Mouse (Mus musculus): ENCODE results near the gene Scrn3. TPM values are rescaled to one million over a fixed set of nuclear protein-coding genes. Genes with fewer than 3 reads are reported as not detected.

Gene Scrn3
- polyA plus RNA-seq, 1 experiment from 2014 or later: 27.9 TPM

- no peaks in the 10 kb centered on the region for H3K9me3 ChIP-seq (replicated peaks)
- no peak for ATAC-seq (ENCODE audit: insufficient read depth)
- no peak overlapping the region for H3K27ac ChIP-seq (replicated peaks)
- H3K9ac ChIP-seq: no peak overlapping the region
- peaks cover 96% of the 10 kb centered on the region for H3K27me3 ChIP-seq
- H3K4me2 ChIP-seq: peak overlapping the region; percentile 9; the same call in 1 of the 2 replicates
- H3K4me3 ChIP-seq (replicated peaks): no peak overlapping the region
- H3K4me1 ChIP-seq (replicated peaks): peaks cover 63% of the 10 kb centered on the region
- H3K36me3 ChIP-seq (replicated peaks): no peaks in the 10 kb centered on the region
- WGBS (ENCODE audit: insufficient replicate concordance): under 1% methylated on average over 38 of the region's 38 CpGs
Measured at GRCm38 (mm10) chr2:73277021-73277708, 35.2 kb upstream of the Scrn3 start.

- H3K27me3 ChIP-seq: peaks cover 95% of the 10 kb centered on the region
- H3K36me3 ChIP-seq (replicated peaks): no peaks in the 10 kb centered on the region
- no peak for ATAC-seq (ENCODE audit: insufficient read depth)
- no peak overlapping the region for H3K9ac ChIP-seq
- H3K9me3 ChIP-seq (replicated peaks): no peaks in the 10 kb centered on the region
- H3K4me1 ChIP-seq (replicated peaks): peaks cover 58% of the 10 kb centered on the region
- no peak overlapping the region for H3K27ac ChIP-seq (replicated peaks)
- 3% methylated on average over 18 of the region's 18 CpGs for WGBS (ENCODE audit: insufficient replicate concordance)
- H3K4me3 ChIP-seq (replicated peaks): no peak overlapping the region
- no peak overlapping the region for H3K4me2 ChIP-seq
Measured at GRCm38 (mm10) chr2:73277709-73278075, 34.7 kb upstream of the Scrn3 start.

DNA sequence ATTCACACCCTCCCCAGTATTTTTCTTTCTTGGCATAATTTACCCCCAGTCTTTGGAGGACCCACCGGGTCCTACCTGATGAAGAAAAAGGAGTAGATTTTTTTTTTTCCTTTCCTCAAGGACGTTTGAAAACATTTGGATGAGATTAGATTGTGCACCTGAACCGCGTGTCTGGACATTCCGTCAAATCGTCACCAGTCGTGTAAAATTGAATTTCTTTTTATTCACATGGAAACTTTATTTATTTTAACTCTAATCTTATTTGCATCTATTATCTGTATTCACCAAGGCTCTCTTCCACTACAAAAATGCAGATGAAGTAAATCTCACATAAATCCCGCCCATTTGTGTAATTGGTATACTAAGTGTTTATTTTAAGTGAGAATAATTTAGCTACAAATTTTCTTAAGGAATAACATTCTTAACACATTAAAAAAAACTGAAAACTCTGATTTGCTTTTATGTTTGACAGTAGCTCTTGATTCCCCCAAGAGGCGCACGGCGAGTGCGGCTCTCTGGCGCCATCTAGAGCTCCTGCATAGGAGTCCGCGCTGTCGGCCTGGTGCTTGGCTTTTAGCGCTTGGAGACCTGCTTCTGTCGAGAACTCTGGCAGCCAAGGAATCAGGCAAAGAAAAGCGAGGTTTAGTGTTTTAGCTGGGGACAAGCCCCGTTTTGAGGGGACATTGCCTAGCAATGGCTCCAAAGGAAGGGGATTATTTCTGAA is 34.1 kb upstream of the Scrn3 start:
- no peaks in the 10 kb centered on the region for H3K9me3 ChIP-seq (replicated peaks)
- H3K4me1 ChIP-seq (replicated peaks): peaks cover 52% of the 10 kb centered on the region
- no peaks in the 10 kb centered on the region for H3K36me3 ChIP-seq (replicated peaks)
- peaks cover 90% of the 10 kb centered on the region for H3K27me3 ChIP-seq
- no peak for ATAC-seq (ENCODE audit: insufficient read depth)
- H3K9ac ChIP-seq: no peak overlapping the region
- no peak overlapping the region for H3K27ac ChIP-seq (replicated peaks)
- peak overlapping the region; percentile 41 for H3K4me2 ChIP-seq
- no peak overlapping the region for H3K4me3 ChIP-seq (replicated peaks)
- WGBS (ENCODE audit: insufficient replicate concordance): 2% methylated on average over 20 of the region's 20 CpGs

DNA sequence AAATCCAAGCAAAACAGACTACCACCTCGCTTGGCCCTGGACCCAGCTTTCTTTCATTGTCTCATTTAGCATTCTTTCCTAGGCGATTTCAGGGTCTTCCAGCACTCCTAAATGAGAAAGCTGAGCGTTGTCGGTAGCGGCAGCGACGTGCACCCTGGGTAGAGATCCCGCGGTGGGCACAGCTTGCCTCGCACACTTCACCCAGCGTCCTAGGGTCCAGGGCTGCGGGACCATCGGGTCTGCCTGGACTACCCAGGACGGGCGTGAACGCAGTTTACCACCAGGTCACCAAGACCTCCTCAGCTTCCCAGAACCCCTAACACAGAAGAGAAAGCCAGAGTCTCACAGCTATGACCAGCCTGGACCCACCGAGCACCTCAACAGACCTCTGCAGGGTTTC is 33.5 kb upstream of the Scrn3 start:
- Histone ChIP-seq H3K4me3 (replicated peaks) (0 out of 2 replicates have a peak overlapping the region, but pooled peaks have one; percentile 5), H3K4me2 (peak overlapping the region; percentile 41), H3K9ac (no peak overlapping the region), H3K4me1 (replicated peaks) (peaks cover 47% of the 10 kb centered on the region), H3K9me3 (replicated peaks) (no peaks in the 10 kb centered on the region), H3K36me3 (replicated peaks) (no peaks in the 10 kb centered on the region), H3K27ac (replicated peaks) (no peak overlapping the region), H3K27me3 (peaks cover 84% of the 10 kb centered on the region)
- 2% methylated on average over 17 of the region's 17 CpGs for WGBS (ENCODE audit: insufficient replicate concordance)
- peak; percentile 22; the same call in 1 of the 2 replicates for ATAC-seq (ENCODE audit: insufficient read depth)

DNA sequence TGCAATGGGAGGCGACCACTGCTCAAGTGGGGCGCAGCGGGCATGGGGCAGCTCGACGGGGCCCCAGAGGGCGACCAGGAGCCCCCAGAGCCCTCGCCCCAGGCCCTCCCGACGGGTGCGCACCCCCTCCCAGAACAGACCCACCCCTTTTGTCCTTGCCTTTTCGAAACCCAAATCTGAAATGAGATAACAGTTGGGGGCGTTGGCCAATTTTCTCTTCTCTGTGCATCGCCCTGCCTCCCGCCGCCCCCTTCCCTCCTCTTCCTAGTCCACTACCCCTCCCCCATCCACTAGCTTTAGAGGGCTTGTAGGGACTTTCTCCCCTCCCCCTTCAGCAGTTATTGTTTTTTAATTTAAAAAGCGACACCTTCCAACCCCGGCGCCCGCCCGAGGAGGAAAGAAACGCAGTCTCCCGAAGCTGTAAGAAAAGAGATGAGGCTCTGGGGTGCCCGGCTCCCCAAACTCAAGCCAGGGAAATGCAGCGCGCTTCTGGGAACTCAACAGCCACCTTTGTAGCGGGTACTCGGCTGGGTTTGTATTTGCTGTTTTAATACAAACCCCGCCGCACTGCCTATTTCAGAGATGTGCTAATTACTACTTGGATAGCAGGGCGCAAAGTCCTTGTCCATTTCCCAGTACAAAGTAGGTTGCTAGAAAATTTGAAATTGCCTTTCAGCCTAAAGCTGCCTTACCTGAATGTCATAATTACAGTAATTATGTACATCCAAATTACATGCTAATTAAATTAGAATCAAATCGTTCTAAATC is 32.9 kb upstream of the Scrn3 start:
- H3K27me3 ChIP-seq: peaks cover 78% of the 10 kb centered on the region
- 0 out of 2 replicates have a peak overlapping the region, but pooled peaks have one; percentile 5 for H3K4me3 ChIP-seq (replicated peaks)
- peaks cover 41% of the 10 kb centered on the region for H3K4me1 ChIP-seq (replicated peaks)
- WGBS (ENCODE audit: insufficient replicate concordance): 3% methylated on average over 31 of the region's 31 CpGs
- no peak; the same call in 1 of the 2 replicates for ATAC-seq (ENCODE audit: insufficient read depth)
- no peak overlapping the region for H3K9ac ChIP-seq
- H3K36me3 ChIP-seq (replicated peaks): no peaks in the 10 kb centered on the region
- H3K9me3 ChIP-seq (replicated peaks): no peaks in the 10 kb centered on the region
- H3K27ac ChIP-seq (replicated peaks): no peak overlapping the region
- peak overlapping the region; percentile 41 for H3K4me2 ChIP-seq

DNA sequence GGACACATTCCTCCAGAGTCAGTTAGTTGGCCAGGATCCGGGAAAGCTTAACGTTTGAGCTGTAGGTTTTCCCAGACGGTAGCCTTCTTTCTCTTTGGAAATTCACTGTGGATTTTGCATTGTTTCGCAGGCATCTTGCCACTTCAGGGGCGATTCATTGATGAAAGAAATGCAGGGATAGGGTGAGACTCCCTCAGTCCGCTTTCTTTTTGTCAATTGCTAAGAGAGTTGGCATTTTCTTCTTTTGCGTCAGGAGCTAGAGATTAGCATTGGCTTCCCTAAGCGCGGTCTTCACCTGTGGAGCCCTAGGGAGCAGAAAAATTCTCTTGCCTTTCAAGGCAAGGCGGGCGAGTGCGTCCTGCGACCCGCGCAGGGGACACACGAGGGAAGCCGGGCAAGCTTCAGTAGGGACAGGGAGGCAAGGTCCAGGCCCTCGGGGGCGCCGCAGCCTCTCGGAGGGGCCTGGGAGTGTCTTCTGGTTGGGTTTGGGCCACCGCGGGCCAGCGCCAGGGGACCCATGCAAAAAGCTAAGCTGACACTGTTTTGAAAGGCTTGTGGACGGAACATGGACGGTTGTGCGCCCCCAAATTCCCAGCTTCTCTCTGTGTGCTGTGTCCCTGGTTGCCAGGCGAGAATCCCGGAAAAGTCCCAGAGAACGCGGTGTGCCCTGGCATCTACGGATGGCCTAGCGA is 31.9 kb upstream of the Scrn3 start:
- no peak overlapping the region for H3K27ac ChIP-seq (replicated peaks)
- H3K9ac ChIP-seq: no peak overlapping the region
- WGBS (ENCODE audit: insufficient replicate concordance): 3% methylated on average over 33 of the region's 33 CpGs
- ATAC-seq (ENCODE audit: insufficient read depth): no peak
- peak overlapping the region; percentile 30 for H3K4me2 ChIP-seq
- H3K4me1 ChIP-seq (replicated peaks): peaks cover 37% of the 10 kb centered on the region
- H3K36me3 ChIP-seq (replicated peaks): peaks cover 4% of the 10 kb centered on the region; the same call in 1 of the 2 replicates
- no peaks in the 10 kb centered on the region for H3K9me3 ChIP-seq (replicated peaks)
- H3K4me3 ChIP-seq (replicated peaks): peak overlapping the region; percentile 12; the same call in 1 of the 2 replicates
- peaks cover 71% of the 10 kb centered on the region for H3K27me3 ChIP-seq

GRCm38 (mm10) chr2:73281048-73281661 is 31.2 kb upstream of the Scrn3 start:
- no peak for ATAC-seq (ENCODE audit: insufficient read depth)
- Histone ChIP-seq H3K9ac (no peak overlapping the region), H3K4me1 (replicated peaks) (peaks cover 37% of the 10 kb centered on the region), H3K36me3 (replicated peaks) (peaks cover 6% of the 10 kb centered on the region), H3K27ac (replicated peaks) (no peak overlapping the region), H3K4me2 (peak overlapping the region; percentile 30), H3K27me3 (peaks cover 65% of the 10 kb centered on the region), H3K4me3 (replicated peaks) (no peak overlapping the region; the same call in 1 of the 2 replicates), H3K9me3 (replicated peaks) (no peaks in the 10 kb centered on the region)
- WGBS (ENCODE audit: insufficient replicate concordance): 12% methylated on average over 22 of the region's 22 CpGs

DNA sequence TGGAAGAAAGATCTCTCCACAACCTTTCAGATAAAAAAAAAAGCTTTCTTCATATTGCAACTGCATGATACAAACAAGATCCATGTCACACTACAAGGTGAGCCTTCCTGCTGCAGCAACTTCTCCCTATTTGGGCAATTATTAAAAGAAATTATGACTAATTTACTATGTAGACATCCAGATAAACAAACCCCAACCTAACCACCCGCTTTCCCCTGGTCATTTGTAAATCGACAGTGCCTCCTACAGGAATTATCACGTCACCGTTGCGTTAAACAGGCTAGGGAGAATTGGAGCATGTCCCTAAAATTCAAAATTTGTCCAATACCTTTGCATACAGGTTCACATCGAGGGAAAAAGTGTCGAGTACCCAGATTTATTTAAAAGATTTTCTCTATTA is 30.7 kb upstream of the Scrn3 start:
- no peaks in the 10 kb centered on the region for H3K9me3 ChIP-seq (replicated peaks)
- H3K4me2 ChIP-seq: no peak overlapping the region
- peaks cover 59% of the 10 kb centered on the region for H3K27me3 ChIP-seq
- peaks cover 37% of the 10 kb centered on the region for H3K4me1 ChIP-seq (replicated peaks)
- H3K4me3 ChIP-seq (replicated peaks): no peak overlapping the region
- no peak overlapping the region for H3K27ac ChIP-seq (replicated peaks)
- no peak overlapping the region for H3K9ac ChIP-seq
- no peak for ATAC-seq (ENCODE audit: insufficient read depth)
- H3K36me3 ChIP-seq (replicated peaks): peaks cover 12% of the 10 kb centered on the region
- WGBS (ENCODE audit: insufficient replicate concordance): 18% methylated on average over 7 of the region's 7 CpGs

DNA sequence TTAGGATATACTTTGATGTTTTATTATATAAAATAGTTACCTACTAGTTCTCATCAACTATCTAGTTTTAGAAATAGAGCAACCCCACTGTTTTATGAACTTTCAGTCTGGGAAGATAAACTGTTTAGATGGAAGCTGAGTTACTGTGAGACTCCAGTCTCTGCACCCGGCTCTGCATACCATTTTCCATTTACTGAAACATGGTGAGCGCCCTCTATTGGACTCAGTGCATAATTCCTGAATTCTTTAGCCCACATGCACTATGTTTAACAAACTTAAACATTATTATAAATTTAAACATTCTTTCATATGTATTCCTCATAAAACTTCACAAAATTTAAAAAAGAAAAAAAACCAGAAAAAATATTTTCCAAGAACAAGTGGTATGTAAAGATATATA is 26.8 kb upstream of the Scrn3 start:
- WGBS (ENCODE audit: insufficient replicate concordance): 15% methylated on average over 2 of the region's 2 CpGs
- peaks cover 20% of the 10 kb centered on the region for H3K27me3 ChIP-seq
- H3K27ac ChIP-seq (replicated peaks): no peak overlapping the region
- ATAC-seq (ENCODE audit: insufficient read depth): no peak
- H3K4me1 ChIP-seq (replicated peaks): peaks cover 10% of the 10 kb centered on the region
- H3K4me3 ChIP-seq (replicated peaks): no peak overlapping the region
- H3K9ac ChIP-seq: no peak overlapping the region
- no peaks in the 10 kb centered on the region for H3K9me3 ChIP-seq (replicated peaks)
- H3K36me3 ChIP-seq (replicated peaks): peaks cover 43% of the 10 kb centered on the region
- no peak overlapping the region for H3K4me2 ChIP-seq

- H3K27ac ChIP-seq (replicated peaks): no peak overlapping the region
- H3K4me1 ChIP-seq (replicated peaks): peaks cover 9% of the 10 kb centered on the region
- peaks cover 78% of the 10 kb centered on the region for H3K36me3 ChIP-seq (replicated peaks)
- H3K4me2 ChIP-seq: no peak overlapping the region
- no peak overlapping the region for H3K9ac ChIP-seq
- no peaks in the 10 kb centered on the region for H3K9me3 ChIP-seq (replicated peaks)
- no peak overlapping the region for H3K4me3 ChIP-seq (replicated peaks)
- 90% methylated on average over 4 of the region's 4 CpGs for WGBS (ENCODE audit: insufficient replicate concordance)
- H3K27me3 ChIP-seq: no peaks in the 10 kb centered on the region
- ATAC-seq (ENCODE audit: insufficient read depth): no peak
Measured at GRCm38 (mm10) chr2:73291130-73291529, 21.3 kb upstream of the Scrn3 start.
